8 mouse cellular contexts compared by ENCODE assay signal in genomic region chr12:33027093-33027492, GRCm38 (mm10).
DNase-seq lines count a peak whose midpoint lies in the region; ATAC-seq lines count a peak whose summit lies in the region.

No protein-coding gene starts in this region.

- peak; percentile 86 for DNase-seq in ZHBTc4 (ENCODE audit: low read depth, low spot score)
- peak; percentile 86 to 90 for DNase-seq in cerebellum, postnatal 14 days
- peak; percentile 57 to 66 for DNase-seq in frontal cortex, postnatal 14 days (ENCODE audit: low spot score in 2 of 2)
- DNase-seq in layer of hippocampus, postnatal 10 days (ENCODE audit: low spot score in 2 of 2): peak; percentile 85
- peak; percentile 87 for DNase-seq in lung, postnatal 36 days
- peak; percentile 82 for DNase-seq in right cerebral cortex, adult 18-20 months
- peak; percentile 64 to 77 for DNase-seq in urinary bladder, postnatal 36 days (ENCODE audit: low spot score in 2 of 2)

- H3K4me2 ChIP-seq in hindbrain, embryonic 13.5 days: peak overlapping the region; percentile 18; the same call in 1 of the 2 replicates

- no peaks in the 10 kb centered on the region for H3K36me3 ChIP-seq in hindbrain, embryonic 13.5 days

- ATAC-seq in hindbrain, embryonic 13.5 days (ENCODE audit: low FRiP score): peak; percentile 75

- H3K27ac ChIP-seq in hindbrain, embryonic 13.5 days: no peak overlapping the region

- 3% methylated on average over 10 of the region's 10 CpGs for WGBS in hindbrain, embryonic 13.5 days

- H3K9me3 ChIP-seq in hindbrain, embryonic 13.5 days: no peaks in the 10 kb centered on the region

- peaks cover 25% of the 10 kb centered on the region for H3K27me3 ChIP-seq in hindbrain, embryonic 13.5 days

- peaks cover 36% of the 10 kb centered on the region for H3K4me1 ChIP-seq in hindbrain, embryonic 13.5 days (replicated peaks)

- no peak overlapping the region for H3K4me3 ChIP-seq in hindbrain, embryonic 13.5 days

- no peak overlapping the region for H3K9ac ChIP-seq in hindbrain, embryonic 13.5 days
